Mouse (Mus musculus): ENCODE data around the gene Ankrd13a.
"Not testable (repeated sequence)": the region's sequence is repeated elsewhere in the genome, so short reads cannot be mapped to it uniquely, and the experiment has no call there.

Ankrd13a gene

DNA sequence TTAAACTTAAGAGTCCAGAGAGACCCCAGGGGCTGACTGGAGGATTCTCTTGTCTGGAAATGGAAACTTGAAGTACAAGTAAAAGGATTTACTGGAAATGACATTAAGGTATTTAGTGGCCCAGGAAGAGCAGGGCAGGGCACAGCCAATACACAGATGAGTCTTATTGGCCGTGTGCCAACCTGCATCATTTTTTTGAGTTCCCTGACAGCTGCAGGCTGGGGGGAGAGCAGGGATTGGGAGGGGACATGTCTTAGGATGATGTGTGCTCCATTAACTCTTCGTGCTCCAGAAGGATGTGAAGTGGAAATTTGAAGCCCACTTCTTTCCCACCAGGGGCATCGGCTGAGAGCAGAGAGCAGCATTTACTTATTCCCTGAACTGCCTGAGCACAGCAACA is 67.7 kb downstream of the Ankrd13a start:
- not testable (repeated sequence) for DNase-seq

DNA sequence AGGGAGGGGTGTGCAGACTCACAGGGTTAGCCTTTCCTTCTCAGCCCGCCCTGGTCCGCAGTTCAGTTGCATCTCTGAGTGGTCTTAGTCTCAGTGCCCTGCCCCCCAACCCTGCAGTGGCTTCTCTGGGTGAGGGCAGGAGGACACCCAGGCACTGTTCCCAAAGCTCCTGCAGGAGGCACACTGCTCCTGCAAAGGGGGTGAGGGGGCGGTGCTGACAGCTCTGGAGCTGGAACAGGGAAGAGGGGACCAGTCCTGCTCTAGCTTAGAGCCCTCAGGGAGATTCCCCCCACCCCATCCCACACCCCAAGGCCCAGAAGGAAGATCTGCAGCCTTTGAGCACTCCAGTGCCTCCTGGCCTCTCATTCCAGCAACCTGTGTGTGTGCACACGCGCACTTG is 68.2 kb downstream of the Ankrd13a start:
- DNase-seq: no peak

DNA sequence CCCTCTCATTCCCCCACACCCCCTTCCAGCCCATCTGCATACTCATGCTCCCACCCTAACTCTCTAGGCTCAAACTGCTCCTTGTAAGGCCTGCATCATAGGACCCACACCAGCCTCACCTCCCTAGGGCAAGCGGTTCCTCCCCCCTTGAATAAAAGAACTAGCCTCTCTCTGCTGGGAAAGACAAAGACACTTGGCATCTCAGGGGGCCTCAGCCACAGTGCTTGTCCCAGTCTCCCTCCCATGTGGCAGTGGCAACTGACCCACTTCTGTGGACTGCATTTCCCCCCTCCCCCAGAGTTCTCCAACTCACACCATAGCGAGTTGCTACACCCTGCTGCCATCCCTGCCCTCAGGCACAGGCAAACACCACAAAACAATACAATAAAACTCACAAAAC is 69.9 kb downstream of the Ankrd13a start:
- not testable (repeated sequence) for DNase-seq

DNA sequence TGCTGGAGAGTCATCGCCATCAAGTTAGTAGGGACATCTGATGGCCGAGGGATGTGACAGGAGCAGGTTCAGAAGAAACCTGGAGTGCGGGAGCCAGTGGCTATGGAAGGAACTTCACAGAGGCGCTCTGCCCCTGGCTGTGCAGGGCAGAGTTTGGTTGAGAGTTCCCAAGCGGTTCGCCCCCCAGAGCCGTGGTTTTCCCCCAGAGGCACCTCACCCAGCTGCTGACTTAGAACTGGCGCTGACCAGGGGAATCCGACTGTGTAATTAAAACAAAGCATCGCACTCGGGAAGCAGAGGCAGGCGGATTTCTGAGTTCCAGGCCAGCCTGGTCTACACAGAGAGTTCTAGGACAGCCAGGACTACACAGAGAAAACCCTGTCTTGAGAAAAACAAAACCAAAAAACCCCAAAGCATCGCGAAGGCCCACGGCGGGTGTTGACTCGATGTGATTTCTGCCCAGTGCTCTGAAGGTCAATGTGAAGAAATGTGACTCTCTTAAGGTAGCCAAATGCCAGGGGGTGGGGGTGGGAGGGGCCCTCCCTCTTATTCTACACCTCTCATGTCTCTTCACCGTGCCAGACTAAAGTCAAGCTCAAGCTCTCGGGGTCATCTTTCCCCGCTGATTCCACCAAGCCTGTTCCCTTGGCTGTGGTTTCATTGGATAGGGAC is 77.2 kb downstream of the Ankrd13a start:
- DNase-seq: no peak

DNA sequence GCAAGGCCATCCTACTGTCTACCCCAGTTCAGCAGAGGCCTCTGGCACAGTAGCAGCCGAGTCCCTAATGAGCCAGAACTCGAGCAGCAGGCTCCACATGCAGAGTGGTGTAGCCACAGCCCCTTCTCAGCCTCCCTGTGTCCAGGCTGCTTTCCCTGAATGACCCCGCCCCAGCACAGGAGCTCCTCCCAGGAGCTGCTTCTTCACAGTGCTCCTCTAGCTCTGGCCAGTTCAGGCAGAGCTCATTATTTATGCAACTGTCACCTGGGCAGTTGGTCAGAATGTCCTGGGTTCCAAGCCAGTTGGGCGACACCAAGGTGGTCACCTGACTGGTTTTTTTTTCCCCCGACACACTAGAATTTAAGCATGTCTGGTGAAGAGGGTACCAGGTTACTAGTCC is 78.9 kb downstream of the Ankrd13a start, which contains the start of gene 4930519G04Rik:
Gene 4930519G04Rik, plus strand, starts transcription at position 301 of the 400 bp plus-strand sequence.
- not testable (repeated sequence) for DNase-seq

All from cerebellum, adult 8-10 months (tissue).